Mouse (Mus musculus) liver, embryonic 14.5 days (tissue): Measurements from ENCODE around the gene Mex3d.

ENCODE experiments used
- CTCF ChIP-seq: IDR thresholded peaks from 2 replicates; pipeline ENCODE4 v1.5.1; 2016; ENCODE audit warnings: antibody characterized with exemption, low read depth, control low read depth
- EP300 ChIP-seq: IDR thresholded peaks from 2 replicates; pipeline ENCODE4 v1.6.1; 2016; ENCODE audit warnings: antibody characterized with exemption, low read depth

GRCm38 (mm10) chr10:80356001-80356682 is 31.3 kb downstream of the Mex3d start, which contains the start of gene Plk5:
- TF ChIP-seq CTCF (no peak), EP300 (no peak)
